Mouse (Mus musculus) heart, embryonic 13.5 days (tissue): Measurements from ENCODE around the gene Rdm1. TPM values are rescaled to one million over a fixed set of nuclear protein-coding genes. Genes with fewer than 3 reads are reported as not detected.
"Not testable (repeated sequence)": the region's sequence is repeated elsewhere in the genome, so short reads cannot be mapped to it uniquely, and the experiment has no call there.

Experiments used
- ATAC-seq: fragments of 200-750 bp; cut with Nextera tagmentation; 2 replicates; pipeline ENCODE4 v1.8.0; 2017; ENCODE audit warnings: moderate TSS enrichment; ENCODE audit not compliant: insufficient number of reproducible peaks, low FRiP score, low TSS enrichment; ENCODE audit errors: extremely low read depth
- H3K27ac ChIP-seq: fragments of 300-500 bp; sonication (generic); replicated peaks from 2 replicates; pipeline ENCODE4 v1.5.1; 2015; ENCODE audit warnings: moderate library complexity, mild to moderate bottlenecking, inconsistent platforms
- H3K27me3 ChIP-seq: fragments of 300-500 bp; sonication (generic); replicated peaks from 2 replicates; pipeline ENCODE4 v1.6.1; 2015; ENCODE audit warnings: mild to moderate bottlenecking, inconsistent platforms
- H3K36me3 ChIP-seq: fragments of 300-500 bp; sonication (generic); 2 replicates; pipeline ENCODE4 v1.6.1; 2015; ENCODE audit warnings: mild to moderate bottlenecking, inconsistent platforms
- H3K4me1 ChIP-seq: fragments of 300-500 bp; sonication (generic); 2 replicates; pipeline ENCODE4 v1.6.1; 2015; ENCODE audit warnings: inconsistent platforms
- H3K4me2 ChIP-seq: fragments of 300-500 bp; sonication (generic); 2 replicates; pipeline ENCODE4 v1.6.1; 2015; ENCODE audit warnings: inconsistent platforms, mild to moderate bottlenecking, moderate library complexity
- H3K4me3 ChIP-seq: fragments of 300-500 bp; sonication (generic); 2 replicates; pipeline ENCODE4 v1.5.1; 2015; ENCODE audit warnings: moderate library complexity, mild to moderate bottlenecking, inconsistent platforms
- H3K9ac ChIP-seq: fragments of 300-500 bp; sonication (generic); 2 replicates; pipeline ENCODE4 v1.6.1; 2015; ENCODE audit warnings: inconsistent platforms, mild to moderate bottlenecking, moderate library complexity
- H3K9me3 ChIP-seq: fragments of 300-500 bp; sonication (generic); 2 replicates; pipeline ENCODE4 v1.6.1; 2016; ENCODE audit warnings: inconsistent platforms
- WGBS: fragments of 180-500 bp; shearing (Covaris S2); methylation state at CpG from one replicate; pipeline ENCODE4 v1.1.7; 2015; ENCODE audit warnings: mixed read lengths; 5-methylcytosine and 5-hydroxymethylcytosine counted together
- polyA plus RNA-seq: library from polyadenylated mRNA; unstranded; fragments of >200 nt; fragmentation: Nextera tagmentation; extraction: Ambion mirVana; gene quantifications from 2 replicates; pipeline ENCODE4 v1.2.1, GENCODE M21; 2015

Rdm1 gene
- polyA plus RNA-seq, 1 experiment from 2014 or later, result 31.8 TPM

- no peaks in the 10 kb centered on the region for H3K36me3 ChIP-seq
- H3K27ac ChIP-seq, result no peak within 1 kb of the TSS
- no peak within 1 kb of the TSS for H3K4me2 ChIP-seq
- ATAC-seq, result no peak
- H3K9ac ChIP-seq, result no peak within 1 kb of the TSS
- no peaks in the 10 kb centered on the region for H3K9me3 ChIP-seq
- H3K4me1 ChIP-seq, result no peaks in the 10 kb centered on the region
- no peak within 1 kb of the TSS for H3K4me3 ChIP-seq
- 71% methylated on average over 6 of the region's 6 CpGs for WGBS
- peaks cover 18% of the 10 kb centered on the region; the same call in 1 of the 2 replicates for H3K27me3 ChIP-seq
These were observed 27.8 kb upstream of the Rdm1 start, which contains the start of gene Gm11634 for GRCm38 (mm10) chr11:101599156-101599555. TSS of gene Gm11634 (minus strand) at chr11:101599256.

DNA sequence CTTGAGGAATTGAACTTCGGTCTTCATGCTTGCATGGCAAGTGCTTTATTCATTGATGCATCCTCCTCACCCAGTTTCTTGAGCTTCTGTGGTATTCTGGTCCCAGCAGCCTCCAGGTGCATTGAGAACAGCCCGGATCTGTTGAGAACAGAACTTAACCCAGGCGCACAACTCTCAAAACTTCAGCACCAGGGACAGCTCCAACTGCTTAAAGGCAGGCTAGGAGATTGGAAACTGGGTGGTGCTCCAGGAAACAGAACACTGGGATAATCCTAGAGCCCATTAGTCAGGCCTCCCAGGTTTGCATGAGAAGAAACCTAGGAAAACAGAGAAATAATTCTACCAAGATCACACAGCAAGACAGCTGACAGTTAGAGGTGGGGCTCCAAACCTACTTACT lies 24.5 kb upstream of the Rdm1 start:
- peaks cover 18% of the 10 kb centered on the region; the same call in 1 of the 2 replicates for H3K27me3 ChIP-seq
- H3K27ac ChIP-seq, result no peak overlapping the region
- WGBS, result 11% methylated on average over 3 of the region's 3 CpGs
- no peak for ATAC-seq
- H3K4me1 ChIP-seq, result no peaks in the 10 kb centered on the region; the same call in 1 of the 2 replicates
- H3K4me2 ChIP-seq, result no peak overlapping the region
- H3K9me3 ChIP-seq, result no peaks in the 10 kb centered on the region
- no peak overlapping the region for H3K9ac ChIP-seq
- H3K4me3 ChIP-seq, result no peak overlapping the region
- no peaks in the 10 kb centered on the region for H3K36me3 ChIP-seq

GRCm38 (mm10) chr11:101604116-101604515 lies 22.9 kb upstream of the Rdm1 start:
- H3K9me3 ChIP-seq, result no peaks in the 10 kb centered on the region
- H3K36me3 ChIP-seq, result no peaks in the 10 kb centered on the region
- no peak overlapping the region for H3K27ac ChIP-seq
- no peak overlapping the region for H3K9ac ChIP-seq
- H3K4me3 ChIP-seq, result peak overlapping the region; percentile 42
- peaks cover 13% of the 10 kb centered on the region; the same call in 1 of the 2 replicates for H3K27me3 ChIP-seq
- ATAC-seq, result no peak
- no peaks in the 10 kb centered on the region; the same call in 1 of the 2 replicates for H3K4me1 ChIP-seq
- H3K4me2 ChIP-seq, result peak overlapping the region; percentile 63
- 5% methylated on average over 3 of the region's 3 CpGs for WGBS

GRCm38 (mm10) chr11:101604531-101605453 lies 22.2 kb upstream of the Rdm1 start:
- Histone ChIP-seq H3K27ac (peak overlapping the region; percentile 55), H3K4me3 (peak overlapping the region; percentile 42), H3K4me2 (peak overlapping the region; percentile 63), H3K9ac (peak overlapping the region; percentile 73)
- H3K4me1 ChIP-seq, H3K27me3 ChIP-seq, H3K9me3 ChIP-seq, ATAC-seq, H3K36me3 ChIP-seq: not testable (repeated sequence)
- WGBS, result 1% methylated on average over 30 of the region's 30 CpGs

GRCm38 (mm10) chr11:101607134-101607533 lies 19.9 kb upstream of the Rdm1 start:
- 88% methylated on average over 4 of the region's 4 CpGs for WGBS
- not testable (repeated sequence) for H3K27me3 ChIP-seq, H3K27ac ChIP-seq, H3K4me2 ChIP-seq, H3K9ac ChIP-seq, ATAC-seq, H3K9me3 ChIP-seq, H3K36me3 ChIP-seq, H3K4me3 ChIP-seq
- peaks cover 12% of the 10 kb centered on the region for H3K4me1 ChIP-seq

GRCm38 (mm10) chr11:101610445-101610844 lies 16.6 kb upstream of the Rdm1 start:
- H3K4me2 ChIP-seq, result peak overlapping the region; percentile 62
- ATAC-seq, result no peak

DNA sequence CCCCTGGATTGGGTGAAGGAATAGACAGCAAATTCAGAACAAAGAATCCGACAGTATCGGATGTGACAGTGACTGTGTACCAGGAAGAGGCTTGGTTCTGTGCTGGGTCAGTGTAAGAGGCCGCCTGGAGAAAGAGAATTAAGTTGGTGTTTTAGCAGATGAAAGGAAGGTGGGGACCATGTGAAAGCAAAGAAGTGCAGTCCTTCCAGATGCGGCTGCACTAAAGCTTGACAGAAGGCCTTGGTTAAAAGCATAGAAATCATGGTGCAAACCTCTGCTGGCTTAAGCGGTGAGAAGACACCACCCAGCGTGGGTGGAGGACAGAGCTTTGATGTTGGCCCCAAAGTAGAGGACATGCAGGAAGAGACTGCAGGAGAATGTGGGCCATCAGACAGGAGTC lies 13.4 kb upstream of the Rdm1 start:
- H3K9ac ChIP-seq, result no peak overlapping the region
- H3K4me2 ChIP-seq, result no peak overlapping the region
- H3K27me3 ChIP-seq, result peaks cover 10% of the 10 kb centered on the region
- peaks cover 37% of the 10 kb centered on the region for H3K4me1 ChIP-seq
- no peak overlapping the region for H3K27ac ChIP-seq
- no peak for ATAC-seq
- no peaks in the 10 kb centered on the region for H3K36me3 ChIP-seq
- 63% methylated on average over 6 of the region's 6 CpGs for WGBS
- H3K4me3 ChIP-seq, result no peak overlapping the region
- H3K9me3 ChIP-seq, result no peaks in the 10 kb centered on the region

More at GRCm38 (mm10) chr11:101610445-101610844, 16.6 kb upstream of the Rdm1 start:
- peak overlapping the region; percentile 21; the same call in 1 of the 2 replicates for H3K4me3 ChIP-seq
- no peak overlapping the region for H3K27ac ChIP-seq
- 0 out of 2 replicates have a peak overlapping the region, but pooled peaks have one; percentile 8 for H3K9ac ChIP-seq
- H3K27me3 ChIP-seq, result peaks cover 2% of the 10 kb centered on the region; the same call in 1 of the 2 replicates
- H3K9me3 ChIP-seq, result no peaks in the 10 kb centered on the region
- WGBS, result 7% methylated on average over 11 of the region's 11 CpGs
- H3K36me3 ChIP-seq, result no peaks in the 10 kb centered on the region
- peaks cover 17% of the 10 kb centered on the region for H3K4me1 ChIP-seq

DNA sequence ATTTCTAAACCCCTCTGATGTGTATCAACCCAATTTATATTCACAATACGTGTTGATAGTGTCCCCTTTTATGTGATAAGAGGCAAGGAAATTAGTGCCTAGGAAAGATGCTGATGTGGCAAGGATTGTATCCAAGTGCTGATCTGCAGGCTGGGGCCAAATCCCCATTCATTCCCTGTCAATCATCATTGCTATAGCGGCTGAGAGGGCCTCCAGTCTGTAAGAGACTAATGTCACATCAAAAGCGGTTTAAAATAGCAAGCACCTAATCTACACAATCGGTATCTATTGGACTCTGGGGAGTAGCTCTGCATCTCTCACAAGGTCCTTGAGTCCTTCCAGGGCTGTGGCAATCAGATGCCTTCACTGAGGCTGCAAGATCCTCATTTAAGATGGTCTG lies 12.9 kb upstream of the Rdm1 start:
- H3K9ac ChIP-seq, result no peak overlapping the region
- H3K27ac ChIP-seq, result no peak overlapping the region
- WGBS, result 52% methylated on average over 4 of the region's 4 CpGs
- peaks cover 37% of the 10 kb centered on the region for H3K4me1 ChIP-seq
- H3K36me3 ChIP-seq, result no peaks in the 10 kb centered on the region
- H3K27me3 ChIP-seq, result peaks cover 10% of the 10 kb centered on the region
- ATAC-seq, result no peak
- H3K4me3 ChIP-seq, result no peak overlapping the region
- H3K4me2 ChIP-seq, result no peak overlapping the region
- H3K9me3 ChIP-seq, result no peaks in the 10 kb centered on the region

DNA sequence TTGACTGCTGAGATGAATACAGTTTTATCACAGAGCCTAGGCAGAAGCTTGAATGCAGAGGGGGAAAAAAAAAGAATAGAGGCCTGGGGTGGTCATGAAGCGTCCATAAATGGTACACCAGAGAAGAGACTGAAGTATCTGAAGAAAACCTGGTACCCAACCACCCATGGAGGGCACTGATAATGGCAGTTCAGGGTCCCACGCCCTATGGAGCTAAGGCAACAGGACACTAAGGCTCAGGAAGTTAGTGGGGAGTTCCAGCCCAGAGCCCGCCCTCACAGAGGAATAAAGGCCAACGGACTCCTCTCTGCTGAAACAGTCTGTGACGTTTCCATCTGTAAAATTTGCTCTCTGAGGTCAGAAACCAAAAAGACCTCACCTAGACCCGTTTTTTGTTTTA lies 11.6 kb upstream of the Rdm1 start:
- Histone ChIP-seq H3K9ac (no peak overlapping the region), H3K9me3 (no peaks in the 10 kb centered on the region), H3K4me3 (no peak overlapping the region), H3K4me2 (no peak overlapping the region), H3K4me1 (peaks cover 31% of the 10 kb centered on the region), H3K27ac (no peak overlapping the region), H3K27me3 (peaks cover 10% of the 10 kb centered on the region), H3K36me3 (no peaks in the 10 kb centered on the region)
- no peak for ATAC-seq
- 70% methylated on average over 6 of the region's 6 CpGs for WGBS

GRCm38 (mm10) chr11:101616104-101616503 lies 10.9 kb upstream of the Rdm1 start:
- WGBS, result 72% methylated on average over 8 of the region's 8 CpGs
- no peaks in the 10 kb centered on the region for H3K9me3 ChIP-seq

DNA sequence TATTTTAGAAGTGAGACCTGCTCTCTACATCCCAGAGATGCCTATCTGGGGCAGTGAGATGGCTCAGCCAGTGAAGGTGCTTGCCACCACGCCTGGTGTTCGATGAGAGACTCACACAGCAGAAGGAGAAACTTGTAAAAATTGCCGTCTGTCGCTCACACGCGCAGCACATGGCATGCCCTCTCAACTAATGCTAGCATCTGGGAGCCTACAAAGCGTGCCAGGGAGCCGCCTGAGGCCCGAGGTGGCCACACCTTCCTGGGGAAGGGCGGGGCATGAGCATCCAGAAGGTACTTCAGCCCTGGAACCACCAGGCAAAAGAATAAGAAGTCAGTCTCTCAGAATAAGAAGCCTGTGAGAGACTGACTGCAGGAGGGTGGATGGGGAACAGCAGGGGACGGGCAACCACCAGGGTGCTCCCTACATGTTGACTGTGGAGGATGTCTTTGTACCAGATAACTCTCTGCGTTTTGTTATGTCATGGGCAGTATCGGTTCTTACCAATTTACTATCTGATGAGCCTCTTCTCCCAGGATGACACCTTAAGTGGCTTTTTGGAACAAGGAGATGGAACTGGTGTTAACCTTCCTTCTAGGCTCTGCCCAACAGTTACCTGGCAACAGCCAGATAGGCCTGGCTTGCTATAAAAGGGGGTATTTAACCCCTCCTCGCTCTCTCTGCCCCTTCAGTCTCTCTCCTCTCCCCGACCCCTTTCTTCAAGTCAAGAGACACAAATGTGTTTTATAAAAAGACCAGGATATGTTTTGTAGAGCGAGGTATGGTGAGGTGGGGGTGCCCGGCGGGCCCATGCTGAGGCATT lies 9.8 kb upstream of the Rdm1 start:
- no peak overlapping the region for H3K27ac ChIP-seq
- peaks cover 10% of the 10 kb centered on the region for H3K27me3 ChIP-seq
- peaks cover 25% of the 10 kb centered on the region for H3K4me1 ChIP-seq
- H3K36me3 ChIP-seq, result no peaks in the 10 kb centered on the region
- H3K4me2 ChIP-seq, result peak overlapping the region; percentile 51; the same call in 1 of the 2 replicates
- ATAC-seq, result no peak
- no peaks in the 10 kb centered on the region for H3K9me3 ChIP-seq
- no peak overlapping the region for H3K9ac ChIP-seq
- 26% methylated on average over 18 of the region's 18 CpGs for WGBS
- H3K4me3 ChIP-seq, result no peak overlapping the region

More at GRCm38 (mm10) chr11:101616104-101616503, 10.9 kb upstream of the Rdm1 start:
- no peak for ATAC-seq
- no peak overlapping the region for H3K27ac ChIP-seq
- H3K4me2 ChIP-seq, result no peak overlapping the region
- peaks cover 10% of the 10 kb centered on the region for H3K27me3 ChIP-seq
- peaks cover 25% of the 10 kb centered on the region for H3K4me1 ChIP-seq
- H3K36me3 ChIP-seq, result no peaks in the 10 kb centered on the region
- H3K9ac ChIP-seq, result no peak overlapping the region
- H3K4me3 ChIP-seq, result no peak overlapping the region
